Comparison of ENCODE assay signal across 26 mouse cellular contexts in genomic region chr7:87150991-87151390, GRCm38 (mm10).
DNase-seq lines count a peak whose midpoint lies in the region; ATAC-seq and TF ChIP-seq lines count a peak whose summit lies in the region.
"Had no signal": no experiment of that assay in that cellular context is flagged by ENCODE, and none has a peak within 500 bp of the region (broad histone marks: within the 10 kb centered on the region; RNA-seq: fewer than 3 reads in every experiment).

No protein-coding gene starts in this region.

- no peak for TF ChIP-seq CTCF in lung, postnatal 0 days (IDR thresholded peaks at IDR 0.05)
- no peak for TF ChIP-seq CTCF in kidney, postnatal 0 days (IDR thresholded peaks at IDR 0.05; ENCODE audit: low read depth)

- H3K9me3 ChIP-seq in lung, postnatal 0 days (ENCODE audit: low read length) = no peaks in the 10 kb centered on the region
- H3K9me3 ChIP-seq in kidney, postnatal 0 days (replicated peaks; ENCODE audit: low read length) = no peaks in the 10 kb centered on the region
- no peaks in the 10 kb centered on the region for H3K9me3 ChIP-seq in hindbrain, embryonic 12.5 days (replicated peaks)
- H3K9me3 ChIP-seq: forebrain, embryonic 10.5 days; forebrain, embryonic 13.5 days; heart, embryonic 10.5 days; heart, embryonic 13.5 days; hindbrain, embryonic 13.5 days had no signal

- no peaks in the 10 kb centered on the region for H3K4me1 ChIP-seq in lung, postnatal 0 days (ENCODE audit: insufficient read depth, low read depth, low read length)
- no peaks in the 10 kb centered on the region for H3K4me1 ChIP-seq in kidney, postnatal 0 days (replicated peaks; ENCODE audit: insufficient read depth, low read length)
- H3K4me1 ChIP-seq in hindbrain, embryonic 12.5 days = no peaks in the 10 kb centered on the region
- H3K4me1 ChIP-seq: forebrain, embryonic 10.5 days; forebrain, embryonic 13.5 days; heart, embryonic 10.5 days; heart, embryonic 13.5 days; hindbrain, embryonic 13.5 days had no signal

- H3K9ac ChIP-seq in lung, postnatal 0 days (replicated peaks; ENCODE audit: low read depth) = no peak overlapping the region
- H3K9ac ChIP-seq in kidney, postnatal 0 days (ENCODE audit: low read depth, low read length) = no peak overlapping the region
- H3K9ac ChIP-seq in hindbrain, embryonic 12.5 days = no peak overlapping the region
- H3K9ac ChIP-seq: forebrain, embryonic 13.5 days; heart, embryonic 13.5 days; hindbrain, embryonic 13.5 days had no signal

- no peak overlapping the region for H3K27ac ChIP-seq in lung, postnatal 0 days (ENCODE audit: low read length)
- no peak overlapping the region for H3K27ac ChIP-seq in kidney, postnatal 0 days
- H3K27ac ChIP-seq in hindbrain, embryonic 12.5 days = no peak overlapping the region
- H3K27ac ChIP-seq: forebrain, embryonic 10.5 days; forebrain, embryonic 13.5 days; heart, adult 2 months; heart, embryonic 10.5 days; heart, embryonic 13.5 days; hindbrain, embryonic 13.5 days had no signal

- peak; percentile 23 to 68 for DNase-seq in kidney, adult 8-10 months
- no peak for DNase-seq in kidney, adult 18-20 months
- DNase-seq in lung, postnatal 0 days (ENCODE audit: low spot score) = peak; percentile 26
- no peak for DNase-seq in lung, postnatal 36 days
- peak; percentile 16 for DNase-seq in kidney, postnatal 0 days (ENCODE audit: low spot score)
- peak; percentile 14 to 66 for DNase-seq in kidney, postnatal 36 days
- DNase-seq: adrenal gland, adult 8-10 months; adrenal gland, postnatal 36 days; cerebellum, adult 18-20 months; cerebellum, adult 9-10 months; cerebellum, postnatal 14 days; gastrocnemius, postnatal 10 days; gastrocnemius, postnatal 36 days; heart, adult 2 months; heart, postnatal 14 days; heart, postnatal 4 days had no signal

- H3K4me2 ChIP-seq in lung, postnatal 0 days (replicated peaks; ENCODE audit: low read depth, low read length) = no peak overlapping the region
- no peak overlapping the region for H3K4me2 ChIP-seq in kidney, postnatal 0 days (ENCODE audit: low read length)
- no peak overlapping the region for H3K4me2 ChIP-seq in hindbrain, embryonic 12.5 days (replicated peaks)
- H3K4me2 ChIP-seq: forebrain, embryonic 13.5 days; heart, embryonic 13.5 days; hindbrain, embryonic 13.5 days had no signal

- H3K4me3 ChIP-seq in lung, postnatal 0 days (ENCODE audit: low read depth, low read length) = no peak overlapping the region
- no peak overlapping the region for H3K4me3 ChIP-seq in kidney, postnatal 0 days (replicated peaks; ENCODE audit: low read depth, low read length)
- no peak overlapping the region for H3K4me3 ChIP-seq in hindbrain, embryonic 12.5 days
- H3K4me3 ChIP-seq: forebrain, embryonic 10.5 days; forebrain, embryonic 13.5 days; heart, adult 2 months; heart, embryonic 10.5 days; heart, embryonic 13.5 days; hindbrain, embryonic 13.5 days had no signal

- no peaks in the 10 kb centered on the region for H3K36me3 ChIP-seq in lung, postnatal 0 days (ENCODE audit: insufficient read depth, low read length)
- H3K36me3 ChIP-seq in kidney, postnatal 0 days (ENCODE audit: insufficient read depth, low read length) = no peaks in the 10 kb centered on the region
- no peaks in the 10 kb centered on the region for H3K36me3 ChIP-seq in hindbrain, embryonic 12.5 days
- H3K36me3 ChIP-seq: forebrain, embryonic 10.5 days; heart, embryonic 10.5 days; heart, embryonic 13.5 days; hindbrain, embryonic 13.5 days had no signal

- H3K27me3 ChIP-seq in lung, postnatal 0 days (replicated peaks; ENCODE audit: insufficient read depth, low read length) = no peaks in the 10 kb centered on the region
- H3K27me3 ChIP-seq in kidney, postnatal 0 days (ENCODE audit: insufficient read depth, low read length) = no peaks in the 10 kb centered on the region
- H3K27me3 ChIP-seq in hindbrain, embryonic 12.5 days = no peaks in the 10 kb centered on the region
- H3K27me3 ChIP-seq: forebrain, embryonic 13.5 days; heart, embryonic 13.5 days; hindbrain, embryonic 13.5 days had no signal

- no peak for TF ChIP-seq EP300 in lung, postnatal 0 days (IDR thresholded peaks at IDR 0.05)

- no peak for ATAC-seq in lung, postnatal 0 days
- ATAC-seq in kidney, postnatal 0 days (replicated peaks; ENCODE audit: low FRiP score, low read depth) = no peak
- ATAC-seq in hindbrain, embryonic 12.5 days (ENCODE audit: low FRiP score) = no peak
- ATAC-seq: activated CD4-positive, CD25-positive, alpha-beta regulatory T cell, adult 4 months; CD4-positive, CD25-positive, alpha-beta regulatory T cell, adult 4 months; forebrain, embryonic 13.5 days; forebrain, embryonic 16.5 days; hindbrain, embryonic 16.5 days had no signal

Comparison
In these comparisons a context has a peak if more than half of its experiments do, and no peak if none do; other contexts are left out.
1. DNase-seq: peak in kidney, adult 8-10 months (2 of 2), lung, postnatal 0 days (single experiment), kidney, postnatal 0 days (single experiment) and kidney, postnatal 36 days (2 of 2); none in kidney, adult 18-20 months (single experiment) and lung, postnatal 36 days (single experiment).